In genomic region chr7:144892322-144892721, GRCm38 (mm10) we compare ENCODE assay signal across 39 mouse cellular contexts. TPM values are rescaled to one million over a fixed set of nuclear protein-coding genes. Genes with fewer than 3 reads are reported as not detected.
DNase-seq lines count a peak whose midpoint lies in the region; ATAC-seq lines count a peak whose summit lies in the region.
"Had no signal": no experiment of that assay in that cellular context is flagged by ENCODE, and none has a peak within 500 bp of the region (broad histone marks: within the 10 kb centered on the region; RNA-seq: fewer than 3 reads in every experiment).

No protein-coding gene starts in this region.

- no peak for DNase-seq in hindbrain, embryonic 10.5 days (ENCODE audit: low spot score)
- DNase-seq in midbrain, embryonic 11.5 days (ENCODE audit: low spot score, missing footprints), result peak; percentile 76
- no peak for DNase-seq in midbrain, embryonic 10.5 days (ENCODE audit: low spot score)
- DNase-seq in MN1 (ENCODE audit: low spot score), result peak; percentile 21
- DNase-seq in left cerebral cortex, postnatal 36 days (ENCODE audit: low spot score in 2 of 2), result no peak
- no peak for DNase-seq in natural killer cell, adult 2 months (ENCODE audit: low spot score in 2 of 2)
- DNase-seq: adrenal gland, postnatal 36 days; cerebellum, adult 18-20 months; cerebellum, postnatal 10 days; gastrocnemius, postnatal 25 days; heart, adult 11 months; heart, postnatal 36 days; kidney, adult 8-10 months; liver; lung, postnatal 36 days; midbrain, embryonic 14.5 days; right cerebral cortex, postnatal 4 days; thymus, adult 18-20 months; thymus, postnatal 25 days had no signal

- H3K4me2 ChIP-seq in hindbrain, embryonic 13.5 days, result no peak overlapping the region
- H3K4me2 ChIP-seq in midbrain, embryonic 11.5 days, result no peak overlapping the region
- H3K4me2 ChIP-seq: embryonic facial prominence, embryonic 15.5 days; forebrain, embryonic 13.5 days; heart, embryonic 11.5 days; hindbrain, embryonic 14.5 days; liver, embryonic 15.5 days; lung, embryonic 15.5 days had no signal

- intact Hi-C loops in left cerebral cortex, postnatal 36 days (cut with DNase I), result loop anchor here (5.0 kb wide), 1 partner anchor 45 kb away; the partner anchor contains the start of gene Fgf4

- 47% methylated on average over 6 of the region's 6 CpGs for WGBS in hindbrain, embryonic 10.5 days
- 55% methylated on average over 6 of the region's 6 CpGs for WGBS in hindbrain, embryonic 13.5 days
- WGBS in midbrain, embryonic 11.5 days, result 49% methylated on average over 6 of the region's 6 CpGs
- 52% methylated on average over 6 of the region's 6 CpGs for WGBS in midbrain, embryonic 10.5 days

- H3K36me3 ChIP-seq in hindbrain, embryonic 10.5 days, result no peaks in the 10 kb centered on the region
- H3K36me3 ChIP-seq in hindbrain, embryonic 13.5 days, result no peaks in the 10 kb centered on the region
- H3K36me3 ChIP-seq in midbrain, embryonic 11.5 days (ENCODE audit: control insufficient read depth, insufficient read depth, low read length), result no peaks in the 10 kb centered on the region
- no peaks in the 10 kb centered on the region for H3K36me3 ChIP-seq in midbrain, embryonic 10.5 days
- H3K36me3 ChIP-seq: embryonic facial prominence, embryonic 10.5 days; embryonic facial prominence, embryonic 15.5 days; liver, embryonic 15.5 days; lung, embryonic 15.5 days had no signal

- ATAC-seq in hindbrain, embryonic 13.5 days (ENCODE audit: low FRiP score), result no peak
- no peak for ATAC-seq in midbrain, embryonic 11.5 days (ENCODE audit: low FRiP score)
- ATAC-seq: CD4-positive, CD25-positive, alpha-beta regulatory T cell, adult 4 months; forebrain, embryonic 13.5 days; Patski had no signal

- no peak overlapping the region for H3K9ac ChIP-seq in hindbrain, embryonic 13.5 days
- no peak overlapping the region for H3K9ac ChIP-seq in midbrain, embryonic 11.5 days (ENCODE audit: low read length)
- H3K9ac ChIP-seq: embryonic facial prominence, embryonic 15.5 days; forebrain, embryonic 13.5 days; hindbrain, embryonic 14.5 days; liver, embryonic 15.5 days; lung, embryonic 15.5 days had no signal

- H3K4me1 ChIP-seq in hindbrain, embryonic 10.5 days (replicated peaks), result peaks cover 52% of the 10 kb centered on the region
- H3K4me1 ChIP-seq in hindbrain, embryonic 13.5 days (replicated peaks), result peaks cover 28% of the 10 kb centered on the region
- peaks cover 28% of the 10 kb centered on the region for H3K4me1 ChIP-seq in midbrain, embryonic 11.5 days (ENCODE audit: control insufficient read depth, insufficient read depth, low read length)
- H3K4me1 ChIP-seq in midbrain, embryonic 10.5 days, result peaks cover 52% of the 10 kb centered on the region

- peak overlapping the region; percentile 2; the same call in 1 of the 2 replicates for H3K27ac ChIP-seq in hindbrain, embryonic 10.5 days
- no peak overlapping the region for H3K27ac ChIP-seq in hindbrain, embryonic 13.5 days
- no peak overlapping the region for H3K27ac ChIP-seq in midbrain, embryonic 11.5 days (ENCODE audit: low read depth, low read length)
- H3K27ac ChIP-seq in midbrain, embryonic 10.5 days (replicated peaks), result no peak overlapping the region; the same call in 1 of the 2 replicates
- H3K27ac ChIP-seq: embryonic facial prominence, embryonic 10.5 days; embryonic facial prominence, embryonic 15.5 days; forebrain, embryonic 13.5 days; hindbrain, embryonic 14.5 days; kidney, postnatal 0 days; liver, embryonic 15.5 days; lung, embryonic 15.5 days; stomach, postnatal 0 days had no signal

- H3K4me3 ChIP-seq in hindbrain, embryonic 10.5 days, result no peak overlapping the region
- no peak overlapping the region for H3K4me3 ChIP-seq in hindbrain, embryonic 13.5 days
- H3K4me3 ChIP-seq in midbrain, embryonic 11.5 days (ENCODE audit: low read depth, low read length), result no peak overlapping the region
- no peak overlapping the region for H3K4me3 ChIP-seq in midbrain, embryonic 10.5 days
- H3K4me3 ChIP-seq: embryonic facial prominence, embryonic 10.5 days; embryonic facial prominence, embryonic 15.5 days; forebrain, embryonic 13.5 days; liver, embryonic 15.5 days; lung, embryonic 15.5 days had no signal

- no peaks in the 10 kb centered on the region for H3K9me3 ChIP-seq in hindbrain, embryonic 10.5 days
- H3K9me3 ChIP-seq in hindbrain, embryonic 13.5 days, result no peaks in the 10 kb centered on the region
- H3K9me3 ChIP-seq in midbrain, embryonic 11.5 days (ENCODE audit: control insufficient read depth, low read length), result no peaks in the 10 kb centered on the region
- H3K9me3 ChIP-seq in midbrain, embryonic 10.5 days (replicated peaks), result no peaks in the 10 kb centered on the region
- H3K9me3 ChIP-seq: embryonic facial prominence, embryonic 10.5 days; embryonic facial prominence, embryonic 15.5 days; forebrain, embryonic 13.5 days; liver, embryonic 15.5 days; lung, embryonic 15.5 days had no signal

- H3K27me3 ChIP-seq in hindbrain, embryonic 10.5 days (ENCODE audit: insufficient read depth, poor library complexity, severe bottlenecking), result peaks cover 64% of the 10 kb centered on the region
- peaks cover 65% of the 10 kb centered on the region for H3K27me3 ChIP-seq in hindbrain, embryonic 13.5 days
- H3K27me3 ChIP-seq in midbrain, embryonic 11.5 days (ENCODE audit: control insufficient read depth, insufficient read depth, low read length), result peaks cover 13% of the 10 kb centered on the region
- peaks cover 54% of the 10 kb centered on the region for H3K27me3 ChIP-seq in midbrain, embryonic 10.5 days (ENCODE audit: low read depth, poor library complexity, severe bottlenecking)

RNA-seq across cellular contexts. Expression of gene Fgf15, which starts 4.0 kb away (rescaled TPM):
- 43.4 and 55.3 TPM in 2 replicates for polyA plus RNA-seq in hindbrain, embryonic 10.5 days (2016; fragmentation: Nextera tagmentation; extraction: Ambion mirVana)
- 40.1 and 66.5 TPM in 2 replicates for polyA plus RNA-seq in hindbrain, embryonic 13.5 days (2015; fragmentation: Nextera tagmentation; extraction: Ambion mirVana)
- polyA plus RNA-seq in midbrain, embryonic 11.5 days (2014; fragmentation: Nextera tagmentation; extraction: Ambion mirVana), result 89.0 and 104 TPM in 2 replicates
- 96.3 and 110 TPM in 2 replicates for polyA plus RNA-seq in midbrain, embryonic 10.5 days (2016; fragmentation: Nextera tagmentation; extraction: Ambion mirVana)
- total RNA-seq in left cerebral cortex, postnatal 36 days (2021), result not detected
- total RNA-seq: adrenal gland, postnatal 36 days; gastrocnemius, postnatal 25 days; heart, postnatal 36 days; left cerebral cortex, postnatal 10 days; megakaryocyte, adult 5-6 weeks; neutrophil, adult 5-6 weeks had no signal
- polyA plus RNA-seq: CD4-positive, CD25-positive, alpha-beta regulatory T cell, adult 4 months; cortical plate, adult 2 months; intestine, embryonic 14.5 days; liver, embryonic 15.5 days; lung, embryonic 15.5 days; spleen, adult 2 months; stomach, postnatal 0 days had no signal

RNA-seq across cellular contexts. Expression of gene LTO1, which starts 22.6 kb away (rescaled TPM):
- polyA plus RNA-seq in hindbrain, embryonic 10.5 days (2016; fragmentation: Nextera tagmentation; extraction: Ambion mirVana), result 30.5 and 33.0 TPM in 2 replicates
- polyA plus RNA-seq in hindbrain, embryonic 13.5 days (2015; fragmentation: Nextera tagmentation; extraction: Ambion mirVana), result 33.8 and 38.4 TPM in 2 replicates
- 28.0 TPM in 2 replicates for polyA plus RNA-seq in midbrain, embryonic 11.5 days (2014; fragmentation: Nextera tagmentation; extraction: Ambion mirVana)
- 30.7 and 34.4 TPM in 2 replicates for polyA plus RNA-seq in midbrain, embryonic 10.5 days (2016; fragmentation: Nextera tagmentation; extraction: Ambion mirVana)
- total RNA-seq in left cerebral cortex, postnatal 36 days (2021), result 10 to 100 TPM; 23.7 to 32.4 TPM

RNA-seq across cellular contexts. Expression of gene Fgf4, which starts 45.2 kb away (rescaled TPM):
- polyA plus RNA-seq in hindbrain, embryonic 10.5 days (2016; fragmentation: Nextera tagmentation; extraction: Ambion mirVana), result 0.15 TPM in 1 of 2 replicates, not detected in the other
- not detected in 2 replicates for polyA plus RNA-seq in hindbrain, embryonic 13.5 days (2015; fragmentation: Nextera tagmentation; extraction: Ambion mirVana)
- not detected in 2 replicates for polyA plus RNA-seq in midbrain, embryonic 11.5 days (2014; fragmentation: Nextera tagmentation; extraction: Ambion mirVana)
- polyA plus RNA-seq in midbrain, embryonic 10.5 days (2016; fragmentation: Nextera tagmentation; extraction: Ambion mirVana), result 0.07 TPM in 1 of 2 replicates, not detected in the other
- not detected for total RNA-seq in left cerebral cortex, postnatal 36 days (2021)
- total RNA-seq: adrenal gland, postnatal 36 days; heart, postnatal 36 days; left cerebral cortex, postnatal 10 days; megakaryocyte, adult 5-6 weeks had no signal
- polyA plus RNA-seq: brain, embryonic 14.5 days; cortical plate, adult 2 months; forebrain, embryonic 13.5 days; heart, embryonic 11.5 days; hindbrain, embryonic 14.5 days; intestine, embryonic 14.5 days; kidney, postnatal 0 days; liver, embryonic 15.5 days; lung, embryonic 15.5 days; midbrain, embryonic 14.5 days; Patski; spleen, adult 2 months; stomach, postnatal 0 days had no signal

RNA-seq across cellular contexts. Expression of gene Ccnd1, which starts 47.4 kb away (rescaled TPM):
- 166 and 220 TPM in 2 replicates for polyA plus RNA-seq in hindbrain, embryonic 10.5 days (2016; fragmentation: Nextera tagmentation; extraction: Ambion mirVana)
- 51.2 and 54.9 TPM in 2 replicates for polyA plus RNA-seq in hindbrain, embryonic 13.5 days (2015; fragmentation: Nextera tagmentation; extraction: Ambion mirVana)
- 285 and 288 TPM in 2 replicates for polyA plus RNA-seq in midbrain, embryonic 11.5 days (2014; fragmentation: Nextera tagmentation; extraction: Ambion mirVana)
- 238 and 258 TPM in 2 replicates for polyA plus RNA-seq in midbrain, embryonic 10.5 days (2016; fragmentation: Nextera tagmentation; extraction: Ambion mirVana)
- 10 to 100 TPM; 41.8 to 55.4 TPM for total RNA-seq in left cerebral cortex, postnatal 36 days (2021)

RNA-seq across cellular contexts. Expression of gene Fgf3, which starts 54.4 kb away (rescaled TPM):
- polyA plus RNA-seq in hindbrain, embryonic 10.5 days (2016; fragmentation: Nextera tagmentation; extraction: Ambion mirVana), result 1.7 and 2.6 TPM in 2 replicates
- polyA plus RNA-seq in hindbrain, embryonic 13.5 days (2015; fragmentation: Nextera tagmentation; extraction: Ambion mirVana), result 13.6 and 30.2 TPM in 2 replicates
- 1.1 TPM in 2 replicates for polyA plus RNA-seq in midbrain, embryonic 11.5 days (2014; fragmentation: Nextera tagmentation; extraction: Ambion mirVana)
- 2.9 TPM in 2 replicates for polyA plus RNA-seq in midbrain, embryonic 10.5 days (2016; fragmentation: Nextera tagmentation; extraction: Ambion mirVana)
- total RNA-seq in left cerebral cortex, postnatal 36 days (2021), result under 1 TPM; 0.49 to 0.77 TPM
- total RNA-seq: gastrocnemius, postnatal 25 days; heart, postnatal 36 days had no signal
- polyA plus RNA-seq: CD4-positive, CD25-positive, alpha-beta regulatory T cell, adult 4 months; intestine, embryonic 14.5 days; limb, embryonic 11.5 days; lung, embryonic 15.5 days; Patski had no signal

Comparison
In these comparisons a context has a peak if more than half of its experiments do, and no peak if none do; other contexts are left out.
1. DNase-seq: peak in midbrain, embryonic 11.5 days (single experiment) and MN1 (single experiment); none in hindbrain, embryonic 10.5 days (single experiment), midbrain, embryonic 10.5 days (single experiment), left cerebral cortex, postnatal 36 days (0 of 2) and natural killer cell, adult 2 months (0 of 2).